Mouse (Mus musculus): ENCODE data around the gene Arpc1a. TPM values are rescaled to one million over a fixed set of nuclear protein-coding genes. Genes with fewer than 3 reads are reported as not detected.
"Not testable (repeated sequence)": the region's sequence is repeated elsewhere in the genome, so short reads cannot be mapped to it uniquely, and the experiment has no call there.

Gene Arpc1a
- 78.6 and 92.3 TPM in 2 replicates for polyA plus RNA-seq (2012; ENCODE audit: insufficient read depth, insufficient read length, missing spikeins)

DNA sequence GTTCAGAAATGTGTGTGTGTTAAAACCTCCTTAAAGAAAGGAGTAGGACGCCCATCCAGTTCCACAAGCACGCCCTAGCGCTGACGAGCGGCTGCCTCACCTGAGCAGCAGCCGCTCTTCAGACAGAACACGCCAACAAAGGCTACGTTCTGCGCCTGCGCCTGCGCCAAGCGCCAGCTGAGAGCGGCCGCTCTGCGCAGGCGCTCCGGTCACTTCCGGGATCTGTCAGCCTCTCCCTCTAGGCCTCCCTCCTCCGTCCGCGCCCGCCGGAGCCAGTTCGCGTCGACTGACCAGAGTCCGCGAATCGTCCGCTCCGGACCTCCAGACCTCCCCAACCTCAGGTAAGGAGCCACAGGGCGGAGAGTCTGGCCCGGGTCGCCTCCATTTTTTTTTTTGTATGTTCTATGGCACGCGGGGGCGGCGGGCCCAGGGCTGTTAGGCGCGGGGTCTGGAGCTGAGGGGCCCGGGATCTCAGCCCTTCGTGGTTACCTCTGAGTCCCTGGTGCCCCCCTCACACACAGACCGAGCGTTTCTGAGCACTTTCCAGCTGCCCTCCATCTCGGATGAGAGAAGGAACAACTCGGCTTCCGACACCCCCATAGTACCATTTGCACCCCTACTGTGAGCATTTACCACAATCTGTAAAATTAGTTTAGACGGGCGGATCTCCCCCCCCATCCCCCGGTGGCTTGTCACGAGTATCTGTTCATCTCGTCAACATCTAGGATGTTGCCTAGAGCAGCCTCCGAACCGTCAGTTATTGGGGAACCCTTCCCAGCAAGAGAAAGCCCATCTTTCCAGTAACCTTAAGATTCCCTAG, at the start of gene Arpc1a, which contains the start of gene Kpna7:
Gene Arpc1a (plus strand): TSS at position 199 of the 820 bp plus-strand sequence.
Gene Kpna7 (minus strand): TSS at position 399 of the 820 bp plus-strand sequence.
- TF ChIP-seq POLR2A (IDR thresholded peaks at IDR 0.05; ENCODE audit: borderline replicate concordance, low read depth, low read length) (peak; percentile 64; the same call in 1 of the 2 replicates), CTCF (IDR thresholded peaks at IDR 0.05; ENCODE audit: low read depth, low read length) (no peak)
- Histone ChIP-seq H3K27ac (ENCODE audit: insufficient read depth, low read depth, low read length) (peak within 1 kb of the TSS; percentile 24), H3K4me1 (ENCODE audit: control insufficient read depth, insufficient read depth, low read length) (peaks cover 4% of the 10 kb centered on the region; the same call in 1 of the 2 replicates), H3K4me3 (ENCODE audit: insufficient read depth, low read length) (peak within 1 kb of the TSS; percentile 87)

DNA sequence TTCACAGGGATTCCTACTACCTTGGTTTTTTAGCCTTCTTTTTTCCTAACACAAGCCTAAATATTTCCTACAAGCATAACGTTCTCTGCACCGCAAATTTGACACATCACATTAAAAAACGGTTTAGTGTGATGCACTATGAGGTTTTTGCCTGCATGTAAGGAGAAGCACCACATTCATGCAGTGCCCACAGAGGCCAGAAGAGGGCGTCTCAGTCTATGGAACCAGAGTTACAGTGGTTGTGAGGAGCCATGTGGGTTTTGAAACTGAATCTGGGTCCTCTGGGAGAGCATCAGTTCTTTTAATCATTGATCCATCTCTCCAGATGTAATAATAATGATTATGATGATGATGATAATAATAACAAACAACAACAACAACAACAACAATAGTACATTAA, 42.0 kb upstream of the Arpc1a start:
- H3K4me1 ChIP-seq (ENCODE audit: control insufficient read depth, insufficient read depth, low read length) = peaks cover 2% of the 10 kb centered on the region; the same call in 1 of the 2 replicates

DNA sequence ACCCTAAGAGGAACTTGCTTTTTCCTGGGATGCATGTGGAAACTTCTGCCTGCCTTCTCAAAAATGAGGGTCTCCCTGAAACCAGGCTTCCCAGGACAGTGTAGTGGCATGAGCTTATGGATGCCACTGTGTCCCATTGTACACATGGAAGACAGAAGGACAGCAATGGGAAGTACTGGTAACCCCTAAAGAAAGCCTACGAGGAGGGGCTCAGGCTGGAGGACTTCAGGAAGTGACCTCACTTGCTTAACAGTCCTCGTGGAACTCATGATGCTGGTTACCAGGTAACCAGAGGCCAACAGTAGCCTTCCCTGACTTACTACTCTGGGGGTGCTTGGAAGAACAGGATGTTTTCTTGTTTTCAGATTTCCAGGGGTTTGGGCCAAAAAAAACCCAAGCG, 40.9 kb upstream of the Arpc1a start, which contains the start of gene 1700018F24Rik:
Gene 1700018F24Rik (plus strand): TSS at position 301 of the 400 bp plus-strand sequence.
- not testable (repeated sequence) for H3K4me1 ChIP-seq (ENCODE audit: control insufficient read depth, insufficient read depth, low read length); H3K4me3 ChIP-seq (ENCODE audit: insufficient read depth, low read length); H3K27ac ChIP-seq (ENCODE audit: insufficient read depth, low read depth, low read length)

More for the DNA sequence above, 42.0 kb upstream of the Arpc1a start:
- TF ChIP-seq CTCF (IDR thresholded peaks at IDR 0.05; ENCODE audit: low read depth, low read length) (peak; percentile 53), POLR2A (IDR thresholded peaks at IDR 0.05; ENCODE audit: borderline replicate concordance, low read depth, low read length) (no peak)
- H3K4me3 ChIP-seq (ENCODE audit: insufficient read depth, low read length) = no peak overlapping the region
- H3K27ac ChIP-seq (ENCODE audit: insufficient read depth, low read depth, low read length) = no peak overlapping the region

DNA sequence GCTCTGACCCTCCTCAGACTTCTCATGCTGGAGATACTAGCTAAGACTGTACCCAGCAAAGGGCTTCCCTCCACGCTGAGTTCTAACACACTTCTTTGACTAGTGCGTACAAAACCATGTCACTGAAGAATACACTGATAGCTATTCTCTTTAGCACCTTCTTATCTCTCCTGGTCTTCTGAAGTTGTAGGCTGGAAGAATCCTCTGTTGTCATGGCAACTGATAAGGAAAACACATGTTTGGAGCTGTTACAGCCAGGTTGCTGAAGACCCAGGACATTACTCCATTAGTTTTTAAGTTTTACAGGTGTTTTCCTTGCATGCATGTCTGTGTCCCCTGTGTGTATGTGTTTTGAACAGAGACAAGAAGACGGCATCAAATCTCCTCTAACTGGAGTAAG, 29.4 kb upstream of the Arpc1a start:
- not testable (repeated sequence) for H3K27ac ChIP-seq (ENCODE audit: insufficient read depth, low read depth, low read length); H3K4me1 ChIP-seq (ENCODE audit: control insufficient read depth, insufficient read depth, low read length); H3K4me3 ChIP-seq (ENCODE audit: insufficient read depth, low read length)

- Histone ChIP-seq H3K4me1 (ENCODE audit: control insufficient read depth, insufficient read depth, low read length) (peaks cover 4% of the 10 kb centered on the region), H3K4me3 (ENCODE audit: insufficient read depth, low read length) (no peak overlapping the region), H3K27ac (ENCODE audit: insufficient read depth, low read depth, low read length) (no peak overlapping the region)
- TF ChIP-seq CTCF (IDR thresholded peaks at IDR 0.05; ENCODE audit: low read depth, low read length) = no peak
- TF ChIP-seq POLR2A (IDR thresholded peaks at IDR 0.05; ENCODE audit: borderline replicate concordance, low read depth, low read length) = no peak
Measured at GRCm38 (mm10) chr5:145057907-145058306, 25.7 kb upstream of the Arpc1a start.

- H3K4me3 ChIP-seq (ENCODE audit: insufficient read depth, low read length) = no peak overlapping the region
- H3K27ac ChIP-seq (ENCODE audit: insufficient read depth, low read depth, low read length) = no peak overlapping the region
- peaks cover 4% of the 10 kb centered on the region for H3K4me1 ChIP-seq (ENCODE audit: control insufficient read depth, insufficient read depth, low read length)
- TF ChIP-seq POLR2A (IDR thresholded peaks at IDR 0.05; ENCODE audit: borderline replicate concordance, low read depth, low read length) (no peak), CTCF (IDR thresholded peaks at IDR 0.05; ENCODE audit: low read depth, low read length) (no peak)
Measured at GRCm38 (mm10) chr5:145058722-145059121, 24.9 kb upstream of the Arpc1a start.

GRCm38 (mm10) chr5:145059524-145059923, 24.1 kb upstream of the Arpc1a start:
- no peak for TF ChIP-seq POLR2A (IDR thresholded peaks at IDR 0.05; ENCODE audit: borderline replicate concordance, low read depth, low read length)
- TF ChIP-seq CTCF (IDR thresholded peaks at IDR 0.05; ENCODE audit: low read depth, low read length) = no peak
- peaks cover 4% of the 10 kb centered on the region for H3K4me1 ChIP-seq (ENCODE audit: control insufficient read depth, insufficient read depth, low read length)
- no peak overlapping the region for H3K4me3 ChIP-seq (ENCODE audit: insufficient read depth, low read length)
- H3K27ac ChIP-seq (ENCODE audit: insufficient read depth, low read depth, low read length) = no peak overlapping the region

DNA sequence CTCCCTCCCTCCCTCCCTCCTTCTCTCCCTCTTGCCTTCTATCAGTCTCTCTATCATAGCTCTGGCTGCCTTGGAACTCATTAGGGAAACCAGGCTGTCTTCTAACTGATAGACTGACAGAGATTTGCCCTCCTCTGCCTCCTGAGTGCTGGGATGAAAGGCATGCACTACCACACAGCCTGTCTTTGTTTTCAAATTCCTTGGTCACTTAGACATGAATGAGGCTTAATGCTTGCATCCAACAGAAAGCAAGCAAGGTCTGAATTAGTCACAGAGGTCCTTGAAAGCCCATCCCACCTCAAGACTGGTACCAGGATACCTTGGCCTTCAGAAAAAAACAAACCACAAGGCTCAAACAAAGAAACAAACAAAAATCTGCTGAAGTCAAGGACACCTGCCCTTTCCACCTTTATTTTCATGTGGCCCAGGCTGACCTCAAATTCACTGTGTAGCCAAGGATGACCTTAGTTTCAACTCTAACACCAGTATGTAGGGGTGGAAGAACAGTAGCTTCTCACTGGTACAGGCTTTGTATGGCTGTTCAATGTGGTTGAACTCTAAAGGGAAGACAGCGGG, 18.8 kb upstream of the Arpc1a start:
- TF ChIP-seq CTCF (IDR thresholded peaks at IDR 0.05; ENCODE audit: low read depth, low read length) (no peak), POLR2A (IDR thresholded peaks at IDR 0.05; ENCODE audit: borderline replicate concordance, low read depth, low read length) (no peak)
- H3K4me1 ChIP-seq (ENCODE audit: control insufficient read depth, insufficient read depth, low read length) = 0 out of 2 replicates have a peak, but pooled peaks cover 3% of the 10 kb centered on the region
- no peak overlapping the region for H3K4me3 ChIP-seq (ENCODE audit: insufficient read depth, low read length)
- no peak overlapping the region for H3K27ac ChIP-seq (ENCODE audit: insufficient read depth, low read depth, low read length)

DNA sequence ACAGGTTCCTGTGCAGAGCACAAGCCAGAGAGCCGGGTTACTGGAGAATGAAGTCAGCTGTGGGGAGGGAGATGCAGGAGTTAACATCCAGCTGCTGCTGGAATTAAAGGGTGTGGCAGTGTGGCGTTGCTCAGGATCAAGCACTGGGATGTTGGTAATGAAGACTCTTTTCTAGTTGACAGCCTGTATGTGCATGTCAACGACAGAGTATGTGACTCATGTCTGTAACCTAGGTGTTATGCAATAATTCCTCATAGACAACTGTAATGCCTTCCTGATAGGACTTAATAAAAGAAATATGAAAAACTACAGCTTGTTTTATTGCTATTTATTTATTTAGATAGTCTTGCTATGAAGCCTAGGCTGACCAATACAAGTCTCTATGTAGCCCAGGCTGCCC, 14.8 kb upstream of the Arpc1a start:
- Histone ChIP-seq H3K4me1 (ENCODE audit: control insufficient read depth, insufficient read depth, low read length) (0 out of 2 replicates have a peak, but pooled peaks cover 3% of the 10 kb centered on the region), H3K27ac (ENCODE audit: insufficient read depth, low read depth, low read length) (no peak overlapping the region), H3K4me3 (ENCODE audit: insufficient read depth, low read length) (no peak overlapping the region)
- TF ChIP-seq POLR2A (IDR thresholded peaks at IDR 0.05; ENCODE audit: borderline replicate concordance, low read depth, low read length) = no peak
- no peak for TF ChIP-seq CTCF (IDR thresholded peaks at IDR 0.05; ENCODE audit: low read depth, low read length)

DNA sequence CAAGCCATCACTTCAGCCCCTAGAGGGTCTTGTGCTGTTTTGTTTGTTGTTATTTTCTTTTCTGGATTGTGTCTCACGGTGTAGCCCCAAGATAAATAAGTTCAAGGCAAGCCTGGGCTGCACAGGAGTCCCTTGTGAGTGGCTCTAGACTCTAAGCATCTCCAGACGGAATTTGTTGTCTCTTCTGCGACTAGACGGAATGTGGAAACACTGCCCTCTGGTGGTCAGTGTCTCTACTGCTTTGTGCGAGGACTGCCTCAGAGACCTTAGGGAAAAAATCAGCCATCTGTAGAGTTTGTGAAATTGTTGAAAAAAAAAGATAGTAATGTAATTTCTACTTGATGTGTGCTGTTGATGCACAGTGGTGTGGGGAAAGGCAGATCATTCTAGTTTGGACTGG, 13.9 kb upstream of the Arpc1a start:
- Histone ChIP-seq H3K27ac (ENCODE audit: insufficient read depth, low read depth, low read length) (no peak overlapping the region), H3K4me1 (ENCODE audit: control insufficient read depth, insufficient read depth, low read length) (0 out of 2 replicates have a peak, but pooled peaks cover 3% of the 10 kb centered on the region), H3K4me3 (ENCODE audit: insufficient read depth, low read length) (no peak overlapping the region)
- peak; percentile 80 for TF ChIP-seq CTCF (IDR thresholded peaks at IDR 0.05; ENCODE audit: low read depth, low read length)
- no peak for TF ChIP-seq POLR2A (IDR thresholded peaks at IDR 0.05; ENCODE audit: borderline replicate concordance, low read depth, low read length)

Measured in bone marrow macrophage, adult 2 months (primary cell).